Mouse (Mus musculus) left cerebral cortex, postnatal 14 days (tissue): ENCODE measurements around the gene Tnr. TPM values are rescaled to one million over a fixed set of nuclear protein-coding genes. Genes with fewer than 3 reads are reported as not detected.
A peak's percentile ranks its signal among the peaks of the same experiment; 100 is the strongest.

Experiments used
- DNase-seq, 2 experiments: peaks; one replicate each; pipeline ENCODE4 v3.0.0; 2021 to 2022; ENCODE audit warnings: low spot score in 2 of 2, mixed read lengths in 1 of 2
- intact Hi-C: fragments of 180-260 bp; cut with DNase I; formaldehyde crosslinking; loops from one replicate; pipeline ENCODE4 v1.15.1; 2025
- total RNA-seq, 2 experiments: library from RNA; stranded (reverse); gene quantifications; 2 replicates each; pipeline ENCODE4 v1.2.3; 2021

The Tnr gene
- total RNA-seq, 2 experiments from 2014 or later: 126 to 151 TPM

DNA sequence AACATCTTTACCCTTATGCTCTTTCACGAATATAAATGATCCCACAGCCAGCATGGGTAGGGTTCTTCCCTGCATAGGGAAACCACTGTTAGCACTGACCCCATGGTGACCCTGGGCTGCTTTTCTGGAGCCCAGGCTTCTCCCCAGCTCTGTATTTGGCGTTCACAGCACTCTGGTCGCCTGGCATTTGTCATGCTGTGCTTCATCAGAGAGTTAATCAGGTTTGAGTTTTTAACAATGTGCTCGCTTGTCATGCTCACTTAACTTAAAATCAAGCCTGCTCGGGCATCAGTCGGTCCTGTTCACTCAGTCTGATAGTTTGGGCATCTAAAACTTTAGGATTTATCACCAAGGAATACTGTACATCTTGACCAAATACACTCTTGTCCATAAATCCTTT lies 227.3 kb downstream of the Tnr start:
- DNase-seq: no peak
- intact Hi-C loops: no loop called here

- peak; percentile 55 to 68 for DNase-seq
- intact Hi-C loops: loop anchor here (10.0 kb wide), 1 partner anchor 96 kb away; no protein-coding TSS in a partner anchor
These were observed 237.4 kb downstream of the Tnr start for GRCm38 (mm10) chr1:159760970-159761369.

GRCm38 (mm10) chr1:159763901-159764300 lies 240.3 kb downstream of the Tnr start:
- intact Hi-C loops: loop anchor here (10.0 kb wide), 1 partner anchor 99 kb away; no protein-coding TSS in a partner anchor
- DNase-seq: peak in 1 of 2 experiments; percentile 34

DNA sequence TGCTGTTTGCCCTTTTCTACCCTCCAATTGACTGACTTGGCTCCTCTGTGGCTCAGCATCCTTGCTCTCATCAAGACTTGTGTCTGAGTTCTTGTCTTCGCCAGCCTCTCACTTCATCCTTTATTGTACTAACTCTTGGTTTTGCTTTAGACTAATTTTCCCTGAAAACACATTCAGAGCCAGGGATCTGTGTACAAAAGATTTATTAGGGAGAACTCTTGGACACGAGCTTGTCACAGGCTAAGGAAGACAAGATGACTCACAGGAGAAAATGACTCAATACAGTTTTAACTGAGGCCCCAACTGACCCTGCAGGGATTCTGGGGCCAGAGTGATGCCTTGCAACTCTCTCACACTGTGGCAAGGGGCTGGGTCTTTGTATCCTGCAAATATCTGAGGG lies 241.3 kb downstream of the Tnr start:
- DNase-seq: no peak
- intact Hi-C loops: loop anchor here (10.0 kb wide), 1 partner anchor 100 kb away; no protein-coding TSS in a partner anchor

DNA sequence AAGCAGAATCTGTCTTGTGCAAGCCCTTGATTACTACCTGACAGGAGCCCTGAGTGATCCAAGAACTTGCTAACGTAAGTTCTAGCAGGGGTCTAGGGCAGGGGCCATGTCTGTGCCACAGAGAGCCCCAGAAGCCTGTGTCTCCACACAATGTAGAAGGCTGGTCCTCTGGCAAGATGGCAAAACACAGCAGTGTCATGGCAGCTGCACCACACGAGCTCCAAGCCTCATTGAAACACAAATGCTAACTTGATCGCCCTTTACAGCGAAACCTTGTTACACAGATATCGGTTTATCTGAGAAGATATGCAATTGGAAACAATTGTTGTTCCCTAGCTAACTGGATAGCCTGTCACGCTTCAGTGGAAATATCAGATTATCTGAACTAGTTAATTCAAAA lies 246.4 kb downstream of the Tnr start:
- intact Hi-C loops: loop anchor here (10.0 kb wide), 1 partner anchor 105 kb away; no protein-coding TSS in a partner anchor
- DNase-seq: no peak

DNA sequence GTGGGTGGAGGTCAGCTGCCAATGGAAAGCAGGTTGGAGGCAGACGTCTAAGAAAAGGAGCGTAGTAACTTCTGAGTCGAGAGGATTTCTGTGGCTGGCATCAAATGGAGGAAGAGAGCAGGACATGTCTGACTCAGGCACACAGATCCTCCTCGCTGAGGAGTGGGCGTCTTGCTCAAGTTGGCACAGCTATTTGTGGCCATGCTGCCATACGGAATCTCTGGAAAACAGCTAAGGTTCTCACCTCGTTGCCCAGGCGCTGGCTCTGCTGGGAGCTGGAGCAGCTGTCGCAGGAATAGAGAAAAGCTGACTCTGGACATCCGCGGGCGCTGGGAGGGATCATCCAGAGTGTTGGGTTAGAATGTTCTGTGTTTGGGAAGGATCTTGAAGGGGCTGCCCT lies 250.1 kb downstream of the Tnr start:
- peak; percentile 60 to 78 for DNase-seq
- intact Hi-C loops: no loop called here

- no peak for DNase-seq
- intact Hi-C loops: no loop called here
These were observed 251.6 kb downstream of the Tnr start for GRCm38 (mm10) chr1:159775168-159775567.

- intact Hi-C loops: no loop called here
These were observed 253.5 kb downstream of the Tnr start for GRCm38 (mm10) chr1:159777107-159777506.

GRCm38 (mm10) chr1:159779424-159779823 lies 255.9 kb downstream of the Tnr start:
- DNase-seq: no peak
- intact Hi-C loops: no loop called here

More at GRCm38 (mm10) chr1:159777107-159777506, 253.5 kb downstream of the Tnr start:
- DNase-seq: no peak

- peak in 1 of 2 experiments; percentile 41 for DNase-seq
- intact Hi-C loops: loop anchor here (10.0 kb wide), 2 partner anchors 259 to 389 kb away; partner anchors contain the start of gene Tnr
These were observed 260.3 kb downstream of the Tnr start for GRCm38 (mm10) chr1:159783842-159784241.

- DNase-seq: no peak
- intact Hi-C loops: loop anchor here (10.0 kb wide), 2 partner anchors 264 to 394 kb away; partner anchors contain the start of gene Tnr
These were observed 264.7 kb downstream of the Tnr start for GRCm38 (mm10) chr1:159788312-159788711.

DNA sequence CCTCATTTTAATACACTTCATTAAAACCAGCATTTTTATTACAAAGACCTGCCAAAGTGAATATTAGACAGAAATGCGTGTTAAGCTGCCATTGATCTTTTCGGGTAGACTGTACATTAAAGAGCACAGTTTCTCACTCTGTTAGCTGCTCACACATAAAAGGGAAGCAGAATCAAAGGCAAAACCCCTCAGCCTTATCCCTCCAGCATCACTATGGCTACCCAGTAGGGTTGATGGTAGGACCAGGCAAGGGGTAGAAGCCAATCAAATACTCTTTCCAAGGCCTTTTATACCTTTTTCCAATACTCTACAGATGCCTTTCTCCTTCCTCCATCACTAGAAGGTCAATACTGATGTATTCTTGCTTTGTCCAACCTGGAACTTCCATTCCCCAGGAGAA lies 269.0 kb downstream of the Tnr start:
- intact Hi-C loops: no loop called here
- DNase-seq: no peak

- no peak for DNase-seq
- intact Hi-C loops: no loop called here
These were observed 272.5 kb downstream of the Tnr start for GRCm38 (mm10) chr1:159796021-159796420.

- DNase-seq: no peak
- intact Hi-C loops: no loop called here
These were observed 276.8 kb downstream of the Tnr start for GRCm38 (mm10) chr1:159800366-159800765.

DNA sequence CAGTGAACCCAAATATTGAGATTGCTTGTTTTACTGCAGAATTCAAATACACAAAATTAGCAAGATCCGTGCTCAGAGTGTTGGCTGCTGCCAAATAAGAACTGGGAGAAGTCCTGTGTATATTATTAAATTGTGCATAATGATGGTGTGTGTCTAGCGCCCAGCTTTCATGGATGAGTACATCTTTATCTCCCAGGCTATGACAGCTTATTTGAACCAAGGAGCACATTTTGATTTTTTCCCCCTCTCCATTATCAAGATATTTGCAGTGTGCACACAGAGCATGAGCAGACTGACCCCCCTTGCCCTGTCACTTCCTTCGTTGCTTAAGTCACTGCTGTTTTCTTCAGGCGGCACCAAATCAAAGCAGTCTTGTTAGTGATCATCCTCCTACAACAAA lies 278.2 kb downstream of the Tnr start:
- no peak for DNase-seq
- intact Hi-C loops: no loop called here

- intact Hi-C loops: no loop called here
- DNase-seq: no peak
These were observed 280.1 kb downstream of the Tnr start for GRCm38 (mm10) chr1:159803711-159804110.

DNA sequence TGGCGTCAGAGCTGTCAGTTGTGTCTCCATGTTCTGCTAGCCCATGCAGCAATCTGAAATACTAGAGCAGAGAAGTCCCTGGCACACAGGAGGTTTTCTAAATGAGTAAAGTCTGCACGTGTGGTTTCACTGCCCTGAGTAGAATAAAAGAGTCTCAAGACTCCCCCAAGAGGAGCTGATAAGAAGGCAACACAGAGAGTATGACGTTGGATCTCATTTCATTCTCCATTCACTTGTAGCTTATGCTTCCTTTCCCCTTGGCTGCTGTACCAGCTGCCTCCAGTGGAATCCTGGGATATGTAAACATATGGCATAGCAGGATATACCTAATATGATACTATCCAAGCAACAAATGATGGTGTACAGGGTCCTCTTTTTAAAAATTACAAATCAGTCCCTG lies 285.9 kb downstream of the Tnr start:
- DNase-seq: peak in 1 of 2 experiments; percentile 37
- intact Hi-C loops: no loop called here

DNA sequence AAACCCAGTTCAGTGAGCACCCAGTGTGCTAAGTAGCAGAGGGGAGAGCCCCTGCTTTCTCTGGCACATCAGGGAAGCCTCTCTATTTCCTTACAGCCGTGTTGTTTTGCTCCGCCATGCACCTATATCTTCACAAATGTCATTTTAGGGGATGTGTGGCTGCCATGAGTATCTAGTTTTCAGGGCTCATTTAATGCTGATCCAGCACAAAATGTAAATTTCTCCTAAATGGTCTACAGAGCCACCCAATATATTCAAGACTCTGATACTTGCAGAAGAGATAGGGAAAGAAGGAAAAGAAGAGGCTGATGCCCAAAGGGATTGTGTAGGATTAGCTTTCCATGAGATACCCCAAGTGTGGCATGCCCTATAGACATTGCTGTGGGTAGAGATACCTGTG lies 288.2 kb downstream of the Tnr start:
- intact Hi-C loops: no loop called here

GRCm38 (mm10) chr1:159812820-159813411 lies 289.3 kb downstream of the Tnr start:
- no peak for DNase-seq
- intact Hi-C loops: no loop called here

More for the DNA sequence above, 288.2 kb downstream of the Tnr start:
- no peak for DNase-seq

DNA sequence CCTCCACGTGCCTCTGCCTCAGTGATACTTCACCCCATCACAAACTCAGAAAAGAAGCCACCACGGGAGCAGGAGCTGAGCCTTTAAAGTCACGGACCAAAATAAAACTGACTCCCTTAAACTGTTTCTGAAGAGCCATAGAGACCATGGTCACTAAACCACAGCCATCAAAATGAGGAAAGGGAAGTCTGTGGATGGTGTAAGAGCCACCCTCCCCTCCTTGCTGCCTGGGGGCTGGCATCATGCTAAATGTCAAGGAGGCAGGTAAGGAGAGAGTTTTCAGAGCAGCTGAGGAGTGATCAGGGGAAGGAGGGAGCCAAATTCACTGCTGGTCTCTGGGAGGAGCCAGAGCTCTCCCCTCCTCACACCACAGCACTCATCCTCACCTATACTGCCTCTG lies 290.8 kb downstream of the Tnr start:
- intact Hi-C loops: no loop called here
- DNase-seq: no peak

DNA sequence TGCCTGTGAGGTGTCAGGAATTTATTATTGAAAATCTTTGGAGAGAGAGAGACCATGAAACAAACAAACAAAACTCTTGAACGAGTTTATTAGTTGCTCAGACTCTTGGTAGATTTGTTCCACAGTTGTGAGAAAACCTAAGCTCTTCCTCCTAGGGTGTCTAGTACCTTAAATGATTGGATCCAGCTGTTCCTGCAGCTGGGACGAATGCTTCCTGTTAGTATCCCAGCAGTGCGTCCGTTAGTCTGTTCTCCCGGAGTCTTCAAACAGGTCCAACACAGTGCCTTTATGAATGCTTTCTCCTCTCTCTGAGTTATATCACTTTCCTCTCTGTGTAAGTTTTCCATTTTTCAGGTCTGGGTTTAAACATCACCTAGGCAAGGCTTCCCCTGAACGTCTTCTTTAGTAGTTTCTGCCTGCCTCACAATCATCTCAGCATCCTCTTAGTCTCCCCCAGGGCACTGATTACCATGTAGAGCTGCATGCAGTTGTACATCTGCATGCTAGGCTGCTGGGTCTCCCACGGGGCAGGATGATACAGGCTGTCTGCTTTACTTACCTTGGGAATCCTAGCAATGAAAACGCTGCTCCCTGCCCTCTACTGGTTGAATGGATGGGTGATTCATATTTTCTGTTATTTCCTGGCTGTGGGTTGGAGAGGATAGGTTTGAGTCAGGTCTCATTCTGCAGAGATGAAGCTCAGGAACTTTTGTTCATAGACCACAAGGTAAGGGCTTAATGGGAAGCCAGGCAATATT lies 293.2 kb downstream of the Tnr start:
- intact Hi-C loops: no loop called here
- no peak for DNase-seq
